Mouse (Mus musculus) kidney, postnatal 36 days (tissue): ENCODE results near the gene A2ml1.

Experiments used
- DNase-seq, 2 experiments: peaks; one replicate each; pipeline ENCODE4 v3.0.0; 2021 to 2022; ENCODE audit warnings: mixed read lengths in 2 of 2

The A2ml1 gene

DNA sequence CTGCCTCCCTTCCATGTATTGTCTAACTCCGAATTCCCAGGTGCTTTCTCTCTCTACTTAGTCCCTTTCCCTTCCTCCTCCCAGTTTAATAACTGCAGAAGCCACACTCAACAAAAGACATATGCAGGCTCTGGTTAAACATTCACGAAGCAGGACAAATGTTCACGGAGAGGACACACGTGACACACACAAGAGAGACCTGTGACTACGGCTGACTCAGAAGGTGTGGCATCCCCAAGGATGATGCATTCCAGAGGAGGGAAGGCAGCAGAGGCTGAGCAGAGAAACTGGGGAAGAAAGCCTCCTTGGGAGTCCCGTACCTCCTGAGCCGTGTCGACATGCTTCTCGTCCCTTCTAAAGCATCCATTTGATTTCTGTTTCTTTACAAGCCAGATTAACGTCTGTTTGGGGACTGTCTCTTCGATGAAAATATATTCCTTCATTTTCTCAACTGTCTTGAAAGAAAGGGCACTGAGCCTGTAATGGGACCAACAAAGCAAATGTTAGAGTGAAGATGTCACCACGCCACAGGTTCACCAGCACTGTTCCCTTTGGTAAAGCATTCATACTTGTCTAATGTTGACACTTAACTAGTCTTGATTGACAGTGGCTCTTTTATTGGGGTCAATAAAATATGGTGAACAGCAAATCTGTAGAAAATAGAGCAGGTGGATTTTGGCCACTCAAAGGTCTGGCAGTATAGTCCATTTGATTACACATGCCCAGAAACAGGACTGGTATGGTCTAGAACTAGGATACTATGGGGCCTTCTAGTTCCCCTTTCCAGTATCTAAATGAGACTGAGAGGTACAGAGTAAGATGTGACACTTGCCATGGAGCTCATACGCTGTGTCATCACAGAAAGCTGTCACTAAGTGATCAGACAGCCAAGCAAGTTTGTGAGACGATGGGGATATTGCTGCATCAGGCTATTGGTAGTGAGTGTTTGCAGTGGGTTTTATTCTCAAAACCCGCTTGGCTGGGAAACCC lies 31.6 kb downstream of the A2ml1 start:
- peak; percentile 27 to 30 for DNase-seq

DNA sequence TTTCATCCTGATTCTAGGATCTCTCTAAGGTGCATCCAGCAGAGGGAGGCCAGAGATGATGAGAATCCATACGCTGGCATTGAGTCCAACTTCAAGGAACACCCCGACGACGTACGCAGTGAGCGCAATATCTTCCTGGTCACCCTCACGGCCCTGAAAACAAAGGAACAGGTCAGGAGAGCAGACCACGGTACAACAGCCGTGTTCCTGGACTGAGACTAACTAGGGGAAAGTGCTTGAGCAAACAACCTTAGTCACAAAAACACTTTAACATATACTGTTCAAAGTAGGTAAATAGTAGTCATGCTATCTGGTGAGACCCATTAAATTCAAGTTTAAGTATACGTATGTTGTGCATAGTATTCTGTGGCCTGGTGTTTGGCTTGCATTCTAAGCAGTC lies 32.9 kb downstream of the A2ml1 start:
- DNase-seq: no peak

DNA sequence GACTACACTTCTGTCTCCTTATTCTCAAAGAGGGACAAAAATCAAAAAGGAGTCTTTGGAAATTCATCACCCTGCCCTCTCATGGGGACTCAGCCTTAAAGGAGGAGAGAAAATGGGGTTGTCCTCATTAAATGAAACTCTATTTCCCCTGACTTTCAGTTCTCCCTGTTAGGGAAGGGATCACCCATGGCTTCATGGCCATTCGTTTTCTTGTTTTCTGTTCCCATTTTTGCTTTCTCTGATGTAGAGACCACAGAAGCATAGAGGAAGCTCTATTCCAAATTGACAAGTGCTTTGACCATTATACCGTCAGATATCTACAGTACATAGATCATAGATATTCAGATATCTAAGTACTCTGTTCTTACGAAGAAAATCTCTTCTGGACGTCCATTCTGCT lies 36.0 kb downstream of the A2ml1 start:
- DNase-seq: no peak

DNA sequence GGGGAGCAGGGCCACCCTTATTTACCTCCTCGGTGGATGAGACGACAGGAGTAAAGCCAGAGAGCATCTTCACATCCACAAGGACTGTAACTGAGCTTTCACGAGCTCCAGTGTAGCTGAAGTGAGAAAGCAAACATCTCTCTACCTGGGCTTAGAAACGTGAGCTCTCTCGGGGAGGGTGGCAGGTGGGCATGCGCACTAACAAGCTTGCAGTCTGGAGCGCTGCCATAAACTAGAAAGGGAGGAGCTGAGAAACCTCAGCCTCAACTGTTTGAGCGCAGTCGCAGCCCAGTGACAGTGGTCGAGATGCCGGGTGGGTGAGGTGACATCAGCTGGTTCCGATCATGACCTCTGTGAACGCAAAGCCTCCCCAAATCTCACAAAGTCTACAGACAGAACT lies 38.2 kb downstream of the A2ml1 start:
- DNase-seq: no peak

GRCm38 (mm10) chr6:128535250-128535649 lies 46.2 kb downstream of the A2ml1 start:
- DNase-seq: peak in 1 of 2 experiments; percentile 8

DNA sequence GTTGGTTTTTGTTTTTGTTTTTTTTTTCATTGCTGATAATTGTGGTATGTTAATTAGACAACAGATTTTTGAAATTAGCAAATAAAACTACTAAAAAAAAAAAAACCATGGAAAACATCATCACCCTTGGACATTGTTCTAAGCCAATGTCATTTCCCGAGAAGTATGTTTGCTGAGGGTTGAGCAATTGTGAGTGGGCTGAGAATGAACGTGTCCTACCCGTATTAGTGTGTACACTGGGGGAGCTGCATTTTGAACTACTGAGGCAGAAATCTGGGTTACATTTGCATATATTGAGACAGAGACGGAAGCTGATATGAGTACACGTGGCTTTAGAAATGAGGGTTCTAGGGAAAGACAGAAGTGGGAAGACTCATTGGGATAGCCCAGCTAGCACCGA lies 48.1 kb downstream of the A2ml1 start:
- DNase-seq: no peak

- DNase-seq: no peak
These were observed 48.7 kb downstream of the A2ml1 start for GRCm38 (mm10) chr6:128532701-128533100.

DNA sequence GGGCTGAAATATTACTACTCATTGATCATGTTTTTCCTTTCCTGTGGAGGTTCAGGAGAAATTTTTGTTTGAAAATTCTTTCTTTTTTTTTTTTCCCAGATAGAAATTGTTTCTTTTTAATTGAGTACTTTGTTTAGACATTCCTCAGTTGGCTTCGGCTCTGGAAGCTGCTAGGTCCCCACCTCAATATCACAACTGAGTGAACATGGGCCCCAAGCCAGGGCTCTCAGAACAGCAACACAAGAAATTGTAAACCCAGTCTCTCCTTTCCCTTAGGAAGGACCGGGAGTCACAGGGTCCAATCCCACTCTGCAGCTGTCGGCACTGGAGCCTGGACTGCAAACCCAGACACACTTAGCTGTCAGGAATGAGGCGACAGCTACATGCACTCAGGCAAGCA lies 52.9 kb downstream of the A2ml1 start:
- peak; percentile 10 to 59 for DNase-seq

DNA sequence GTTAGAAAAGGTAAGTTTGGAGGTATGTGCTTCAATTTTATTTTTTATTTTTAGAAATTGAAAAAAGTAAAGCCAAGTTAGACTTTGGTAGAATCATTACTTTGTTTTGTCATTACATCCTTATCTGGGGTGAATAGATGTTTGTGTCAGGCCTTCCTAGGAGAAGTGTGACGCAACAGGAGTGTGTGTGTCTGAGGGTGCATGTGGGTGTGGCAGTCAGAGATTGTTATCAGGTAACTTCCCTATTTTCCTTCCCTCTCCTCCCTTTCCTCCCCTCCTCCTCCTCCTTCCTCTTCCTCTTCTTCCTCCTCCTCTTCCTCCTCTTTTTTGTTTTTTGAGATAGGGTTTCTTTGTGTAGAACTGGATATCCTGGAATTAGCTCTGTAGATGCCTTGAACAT lies 54.3 kb downstream of the A2ml1 start:
- DNase-seq: no peak

DNA sequence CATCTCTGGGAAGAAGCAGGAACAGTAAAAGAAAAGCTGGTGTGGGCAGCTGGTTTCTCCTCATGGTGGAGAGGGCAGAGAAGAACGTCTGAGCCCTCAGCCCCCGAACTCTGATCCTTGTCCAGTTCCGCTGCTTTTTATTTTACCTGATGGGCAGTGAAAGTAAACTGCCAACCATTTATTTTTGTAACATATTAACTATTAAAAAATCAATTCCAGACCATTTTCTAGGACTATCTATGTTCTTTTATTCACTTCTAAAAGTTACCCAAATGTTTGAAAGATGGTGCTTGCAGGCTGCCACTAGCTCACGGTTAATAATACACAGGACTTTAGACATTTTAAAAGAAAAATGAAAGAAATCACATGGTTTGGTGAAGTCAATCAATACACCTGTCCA lies 54.8 kb downstream of the A2ml1 start, which contains the start of gene Pzp:
Pzp (minus strand) TSS at position 120 of the 400 bp plus-strand sequence.
- DNase-seq: no peak

DNA sequence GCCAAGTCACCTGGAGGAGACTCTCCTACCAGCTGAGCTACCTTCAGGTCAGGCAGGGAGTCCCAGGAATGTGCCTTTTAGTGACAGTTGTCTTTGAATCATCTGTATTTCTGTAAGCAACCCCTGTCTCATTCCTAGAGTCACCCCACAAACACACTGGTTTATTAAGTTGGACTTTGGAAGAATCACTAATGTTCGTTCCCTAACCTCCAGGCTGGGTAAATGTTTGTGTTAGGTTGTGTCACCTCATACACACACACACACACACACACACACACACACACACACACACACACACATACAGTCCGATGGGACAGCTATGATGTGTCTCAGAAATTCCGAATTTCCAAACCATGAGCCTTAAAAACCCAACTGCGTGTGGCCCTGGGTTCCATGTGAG lies 55.6 kb downstream of the A2ml1 start:
- DNase-seq: peak in 1 of 2 experiments; percentile 18

- no peak for DNase-seq
These were observed 58.0 kb downstream of the A2ml1 start for GRCm38 (mm10) chr6:128523360-128523759.

DNA sequence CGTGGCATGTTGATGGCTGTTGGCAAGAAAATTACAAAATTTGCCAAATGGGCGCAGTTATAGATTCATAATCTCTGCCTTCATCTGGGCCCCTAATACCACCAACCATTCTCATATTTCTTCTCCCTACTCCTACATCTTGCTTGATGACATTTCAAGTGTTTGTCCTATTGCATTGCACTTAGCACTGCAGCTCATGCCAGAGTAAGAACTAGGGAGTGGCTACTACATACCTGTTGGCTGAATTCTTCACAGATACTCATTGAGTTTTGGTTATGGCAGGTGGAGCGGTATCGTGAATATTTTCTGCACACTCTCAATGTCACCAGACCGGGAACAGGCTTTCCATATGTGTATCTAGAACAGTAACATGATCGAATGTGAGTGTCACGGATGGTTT lies 62.2 kb downstream of the A2ml1 start:
- no peak for DNase-seq

DNA sequence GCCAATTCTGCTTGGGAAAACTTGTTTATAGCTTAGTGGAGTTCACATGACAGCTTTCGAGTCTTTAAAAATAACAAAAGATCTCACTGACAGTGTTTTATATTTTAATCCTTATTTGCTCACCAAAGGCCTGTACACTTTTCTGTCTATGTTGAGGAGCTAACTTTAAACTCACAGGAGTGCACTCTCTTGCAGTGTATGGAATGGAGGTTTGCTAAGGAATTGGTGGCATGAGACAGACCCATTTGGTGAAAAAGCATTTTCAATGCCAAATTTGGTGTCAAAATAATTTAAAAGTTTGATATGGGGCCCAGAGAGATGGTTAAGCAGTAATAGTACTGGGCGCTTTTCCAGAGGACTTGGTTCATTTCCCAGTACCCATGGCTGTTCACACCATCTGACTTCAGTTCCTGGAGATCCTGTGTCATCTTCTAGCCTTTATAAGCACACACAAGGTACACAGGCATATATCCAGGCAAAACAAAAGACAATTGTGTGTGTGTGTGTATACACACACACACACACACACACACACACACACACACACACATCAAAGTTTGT lies 75.7 kb downstream of the A2ml1 start:
- no peak for DNase-seq

DNA sequence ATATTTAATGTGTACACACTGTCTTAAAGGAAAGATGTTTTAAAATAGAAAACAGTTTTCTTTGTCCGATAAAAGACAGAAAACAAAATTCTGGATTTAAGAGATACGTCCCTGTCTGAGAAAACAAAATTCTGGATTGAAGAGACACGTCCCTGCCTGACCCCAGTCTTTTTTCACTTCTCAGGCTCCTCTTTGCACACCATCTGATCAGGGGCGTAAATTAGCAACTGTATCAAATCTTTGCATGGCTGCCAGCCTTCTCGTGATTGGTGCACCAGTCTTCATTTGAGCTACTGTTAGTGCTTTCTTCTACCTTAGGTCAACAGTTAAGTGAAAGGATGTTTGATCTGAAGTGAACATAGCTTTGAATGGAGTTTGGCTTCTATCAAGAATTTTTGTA lies 76.7 kb downstream of the A2ml1 start:
- DNase-seq: no peak

DNA sequence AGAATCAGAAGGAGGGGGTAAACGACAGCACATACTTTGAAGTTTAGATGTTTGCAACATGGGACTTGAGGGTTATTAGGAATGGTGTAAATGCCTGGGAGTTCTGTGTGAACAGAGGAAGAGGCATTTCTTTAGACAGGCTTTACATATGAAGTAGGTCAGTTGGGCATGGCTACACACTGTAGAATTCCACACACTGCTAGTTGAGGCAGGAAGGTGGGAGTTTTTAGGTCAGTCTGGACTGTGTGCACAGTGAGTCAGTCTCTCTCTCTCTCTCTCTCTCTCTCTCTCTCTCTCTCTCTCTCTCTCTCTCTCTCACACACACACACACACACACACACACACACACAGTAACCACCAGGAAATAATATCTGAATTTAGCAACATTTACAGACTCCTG lies 86.1 kb downstream of the A2ml1 start:
- DNase-seq: no peak

DNA sequence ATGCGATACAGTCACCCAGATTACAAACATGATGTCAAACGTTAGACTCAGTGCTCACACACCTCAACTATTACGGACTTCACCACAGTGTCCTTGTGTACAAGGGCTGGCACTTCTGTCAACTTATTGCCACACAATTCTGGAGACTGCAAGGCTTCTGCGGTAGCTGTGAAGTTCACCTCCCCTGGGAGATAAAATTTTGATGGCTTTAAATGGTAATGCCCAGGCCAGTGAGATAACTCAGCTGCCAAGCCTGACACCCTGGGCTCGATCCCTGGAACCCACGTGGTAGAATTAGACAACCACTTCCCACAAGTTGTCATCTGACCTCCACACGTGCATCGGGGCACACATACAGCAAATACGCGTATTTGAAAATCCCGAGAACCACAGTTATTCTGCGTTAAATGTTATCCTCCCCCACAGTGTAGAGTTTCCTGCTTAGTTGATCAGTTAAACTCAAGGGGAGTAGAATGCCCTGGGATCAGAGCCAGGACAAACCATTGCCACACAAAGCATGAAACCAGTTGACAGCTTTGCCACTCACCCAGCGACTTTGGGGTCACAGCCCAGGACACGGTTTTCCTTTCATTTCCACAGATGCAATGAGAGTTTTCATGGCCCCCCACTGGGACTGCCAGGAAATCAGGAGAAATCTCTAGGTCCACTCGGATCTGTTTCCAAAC lies 86.6 kb downstream of the A2ml1 start:
- no peak for DNase-seq

DNA sequence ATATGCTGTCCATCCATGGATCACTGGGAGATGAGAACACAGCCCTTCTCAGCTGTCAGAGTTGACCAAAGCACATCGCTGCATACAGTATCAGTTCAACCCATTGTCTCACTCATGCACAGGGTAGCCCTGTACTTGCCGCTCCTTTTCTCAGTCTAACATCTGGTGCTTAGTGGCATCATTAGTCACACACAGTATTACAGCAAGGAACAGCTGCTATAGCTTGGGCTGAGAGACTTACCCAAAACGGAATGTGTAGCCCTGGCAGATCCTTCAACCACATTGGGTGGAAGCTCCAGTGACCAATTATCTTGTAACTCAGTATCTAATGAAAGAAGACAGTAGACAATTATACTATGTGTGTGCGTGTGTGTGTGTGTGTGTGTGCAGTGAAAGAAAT lies 89.5 kb downstream of the A2ml1 start:
- no peak for DNase-seq

DNA sequence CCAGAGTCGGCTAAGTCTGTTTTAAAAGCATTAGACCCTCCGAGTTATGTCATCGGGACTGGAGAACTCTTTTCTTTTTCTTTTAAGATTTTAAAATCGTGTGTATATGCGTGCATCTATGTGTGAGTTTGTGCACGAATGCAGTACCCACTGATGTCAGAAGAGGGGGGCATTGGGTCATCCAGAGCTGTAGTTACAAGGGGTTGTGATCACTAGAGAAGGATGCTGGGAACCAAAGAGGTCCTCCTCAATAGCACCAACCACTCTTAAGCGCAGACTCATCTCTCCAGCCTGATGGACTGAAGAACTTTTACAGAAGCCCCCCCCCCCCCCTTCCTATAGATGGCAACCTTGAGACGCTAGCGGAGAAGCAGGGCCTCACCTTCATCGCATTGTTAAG lies 91.3 kb downstream of the A2ml1 start:
- DNase-seq: no peak
